Mouse (Mus musculus) heart, postnatal 25 days (tissue): ENCODE results near the gene Krt80. TPM values are rescaled to one million over a fixed set of nuclear protein-coding genes. Genes with fewer than 3 reads are reported as not detected.

Experiments
- DNase-seq: peaks from one replicate; pipeline ENCODE4 v3.0.0; 2022; ENCODE audit warnings: low spot score
- intact Hi-C: fragments of 180-260 bp; cut with DNase I; formaldehyde crosslinking; loops from one replicate; pipeline ENCODE4 v1.15.1; 2025
- total RNA-seq, 2 experiments: library from RNA; stranded (reverse); gene quantifications; 2 replicates each; pipeline ENCODE4 v1.2.3; 2021

The Krt80 gene
- 1 to 10 TPM; 2.0 to 2.2 TPM for total RNA-seq

DNA sequence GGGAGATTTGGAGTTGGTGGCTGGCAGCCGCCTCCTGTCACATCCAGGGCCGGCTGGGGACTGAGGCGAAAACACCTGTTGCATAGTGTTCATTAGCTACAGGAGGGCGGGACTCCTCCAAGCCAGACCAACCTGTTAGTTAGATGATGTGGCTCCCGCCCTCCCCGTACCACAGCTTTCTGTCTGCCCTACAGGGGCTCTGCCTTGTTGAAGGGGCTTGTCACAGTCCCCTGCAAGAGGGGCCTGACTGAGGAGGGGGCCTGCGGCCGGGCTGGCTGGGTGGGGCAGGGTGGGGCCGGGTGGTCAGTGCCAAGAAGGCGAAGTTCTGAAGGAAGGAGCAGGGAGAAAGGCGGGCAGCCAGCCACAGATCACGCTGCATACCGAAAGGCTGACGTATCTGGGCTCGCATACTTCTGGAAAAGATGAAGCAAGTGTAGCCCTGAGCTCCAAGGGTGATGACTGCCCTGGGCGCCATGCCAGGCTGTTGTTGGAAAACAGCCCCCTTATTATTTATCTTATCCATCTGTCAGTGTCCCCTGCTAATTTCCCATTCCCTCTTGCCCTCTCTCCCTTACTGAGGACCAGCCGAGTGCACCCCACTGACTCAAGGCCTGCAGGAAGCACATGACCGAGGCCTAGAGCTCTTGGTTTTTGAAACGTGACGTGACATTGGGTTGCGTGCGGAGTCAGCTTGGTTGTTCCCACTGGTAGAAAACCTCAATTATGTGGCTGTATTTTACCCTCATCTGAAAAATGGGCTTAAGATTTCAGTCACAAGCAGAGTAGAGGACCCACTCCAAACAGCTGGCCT lies at the start of gene Krt80:
Krt80 (minus strand) TSS at position 62 of the 811 bp plus-strand sequence.
- DNase-seq = peak; percentile 84
- intact Hi-C loops = no loop called here

DNA sequence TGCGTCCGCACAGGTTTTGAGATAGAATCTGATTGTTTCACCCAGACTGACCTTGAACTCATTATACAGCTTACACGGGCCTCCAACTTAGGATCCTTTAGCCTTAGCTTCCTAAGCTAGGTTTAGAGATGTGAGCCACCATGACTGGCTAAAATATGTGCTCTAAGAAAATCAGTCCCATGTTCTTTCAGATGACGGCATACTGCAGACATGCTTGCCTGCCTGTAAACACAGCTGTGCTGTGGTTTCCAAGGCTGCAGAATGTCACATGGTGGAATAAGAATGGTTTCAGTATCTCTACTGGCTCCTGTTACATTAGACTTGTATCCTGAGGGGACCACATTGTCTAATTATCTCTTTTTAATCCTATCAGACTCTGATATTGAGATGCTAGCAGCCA lies 49.0 kb upstream of the Krt80 start:
- intact Hi-C loops = no loop called here
- no peak for DNase-seq

DNA sequence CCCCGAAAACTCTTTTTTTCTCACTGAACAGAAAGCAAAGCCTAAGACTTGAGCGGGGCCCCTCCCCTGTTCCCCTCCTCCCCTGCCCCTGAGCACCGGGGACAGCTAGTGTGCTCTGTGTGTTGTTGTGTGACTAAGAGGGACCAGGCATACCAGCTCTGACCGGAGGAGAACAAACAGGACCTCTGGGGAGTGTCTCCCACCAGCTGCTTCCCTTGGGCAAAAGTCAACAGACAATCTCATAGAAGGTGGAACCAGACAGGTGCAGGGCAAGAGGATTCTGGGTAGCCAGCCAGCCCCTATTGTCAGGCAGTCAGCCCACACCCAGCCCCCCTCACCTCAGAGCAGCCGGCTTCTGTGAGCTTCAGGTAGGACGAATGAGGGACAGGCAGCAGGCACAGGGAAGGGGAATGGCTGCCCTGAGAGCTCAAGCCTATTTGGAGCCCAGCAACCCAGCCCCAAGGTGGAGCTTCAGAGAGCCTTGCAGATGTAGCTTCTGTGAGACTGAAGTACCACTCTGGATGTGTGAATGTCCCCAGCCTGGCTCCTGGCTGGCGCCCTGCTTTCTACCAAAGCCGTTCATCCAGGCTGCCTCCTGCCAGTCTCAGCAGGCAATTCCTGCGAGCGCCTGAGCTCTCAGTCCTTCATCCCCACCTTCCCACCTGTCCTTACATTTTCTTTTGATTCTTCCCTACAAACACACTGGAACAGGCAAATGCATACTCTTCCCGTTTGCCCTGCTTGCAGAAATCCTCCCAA lies 45.0 kb upstream of the Krt80 start:
- intact Hi-C loops = no loop called here
- no peak for DNase-seq

DNA sequence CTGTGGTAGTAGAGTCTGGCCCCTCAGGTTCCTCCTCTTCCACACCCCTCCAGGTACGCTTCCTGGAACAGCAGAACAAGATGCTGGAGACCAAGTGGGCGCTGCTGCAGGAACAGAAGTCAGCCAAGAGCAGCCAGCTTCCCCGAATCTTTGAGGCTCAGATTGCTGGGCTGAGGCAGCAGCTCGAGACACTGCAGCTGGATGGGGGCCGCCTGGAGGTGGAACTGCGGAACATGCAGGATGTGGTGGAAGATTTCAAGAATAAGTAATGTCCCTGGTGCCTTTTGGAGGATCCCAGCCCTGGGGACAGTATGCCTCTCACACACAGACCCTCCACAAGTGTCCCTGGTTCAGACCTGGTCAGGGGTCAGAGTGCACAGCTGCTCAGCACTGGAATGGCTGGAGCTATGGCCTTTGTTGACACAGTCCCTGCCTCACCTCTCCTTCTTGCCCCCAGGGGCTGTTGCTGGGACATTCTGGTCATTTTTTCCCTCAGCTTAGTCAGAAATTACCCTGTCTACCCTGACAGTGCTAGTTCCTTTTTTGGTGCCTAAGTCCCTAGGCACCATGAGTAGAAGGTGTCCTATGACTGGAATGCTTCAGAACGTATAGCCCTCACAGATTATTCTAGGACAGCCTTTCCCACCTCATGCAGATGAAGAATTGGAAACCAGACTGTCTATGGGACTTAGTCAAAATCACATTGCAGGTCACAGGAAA lies 44.1 kb upstream of the Krt80 start:
- intact Hi-C loops = no loop called here
- no peak for DNase-seq

DNA sequence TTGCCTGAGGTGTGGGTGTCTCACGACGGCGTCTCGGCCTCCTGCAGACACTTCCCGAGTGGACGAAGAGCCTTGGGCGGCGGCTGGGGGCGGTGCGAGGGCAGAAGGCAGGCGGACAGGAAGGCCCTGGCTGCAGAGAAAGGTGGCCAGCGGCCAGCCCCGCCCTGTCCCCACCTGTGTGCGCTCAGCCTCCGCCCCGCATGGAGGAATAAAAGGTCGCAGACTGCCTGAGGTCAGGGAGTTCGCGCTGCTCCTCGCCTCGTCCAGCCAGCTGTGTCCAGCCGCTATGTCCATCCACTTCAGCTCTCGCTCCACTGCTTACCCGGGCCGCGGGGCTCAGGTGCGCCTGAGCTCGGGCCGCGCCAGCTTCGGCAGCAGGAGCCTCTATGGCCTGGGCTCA lies 42.2 kb upstream of the Krt80 start:
- intact Hi-C loops = no loop called here
- DNase-seq = no peak

DNA sequence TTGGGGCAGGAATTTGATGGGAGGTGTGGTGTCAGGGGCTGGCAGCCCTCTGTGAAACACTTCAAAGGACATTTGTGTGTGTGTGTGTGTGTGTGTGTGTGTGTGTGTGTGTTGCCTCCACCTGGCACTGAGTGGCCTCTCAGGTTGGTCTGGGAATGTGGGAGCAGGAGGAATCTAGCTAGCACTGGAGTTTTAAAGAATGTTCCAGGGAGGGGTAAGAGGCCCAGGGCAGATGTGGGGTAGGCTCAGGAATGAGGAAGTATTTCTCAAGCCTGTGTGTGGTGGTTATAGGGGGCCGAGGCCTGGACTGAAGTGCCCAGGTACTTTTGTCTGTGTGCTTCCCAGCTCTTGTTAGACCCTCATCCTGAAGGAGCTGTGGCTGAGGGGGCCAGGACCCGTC lies 40.8 kb upstream of the Krt80 start, which contains the start of gene Krt7:
Krt7 (plus strand) TSS at position 269 of the 400 bp plus-strand sequence.
- DNase-seq = no peak
- intact Hi-C loops = no loop called here

DNA sequence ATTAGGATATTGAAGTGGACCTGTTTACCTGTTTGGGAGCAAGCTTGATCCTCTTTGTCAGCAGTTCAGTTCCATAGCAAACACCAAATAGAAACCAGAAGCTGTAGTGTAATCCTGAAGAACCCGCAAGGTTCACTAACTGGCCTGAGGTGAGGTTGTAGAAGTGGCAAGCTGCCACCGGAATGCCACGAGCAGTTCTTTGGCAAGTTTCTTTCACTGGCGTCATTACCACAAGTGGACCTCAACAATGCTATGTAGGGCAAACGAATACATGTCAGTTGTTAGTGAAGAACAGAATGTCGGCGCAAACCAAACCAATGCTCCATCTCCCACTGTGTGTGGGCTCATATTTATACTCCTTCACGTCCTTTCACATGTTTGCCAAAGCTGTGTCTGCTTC lies 28.3 kb upstream of the Krt80 start:
- intact Hi-C loops = no loop called here
- no peak for DNase-seq

DNA sequence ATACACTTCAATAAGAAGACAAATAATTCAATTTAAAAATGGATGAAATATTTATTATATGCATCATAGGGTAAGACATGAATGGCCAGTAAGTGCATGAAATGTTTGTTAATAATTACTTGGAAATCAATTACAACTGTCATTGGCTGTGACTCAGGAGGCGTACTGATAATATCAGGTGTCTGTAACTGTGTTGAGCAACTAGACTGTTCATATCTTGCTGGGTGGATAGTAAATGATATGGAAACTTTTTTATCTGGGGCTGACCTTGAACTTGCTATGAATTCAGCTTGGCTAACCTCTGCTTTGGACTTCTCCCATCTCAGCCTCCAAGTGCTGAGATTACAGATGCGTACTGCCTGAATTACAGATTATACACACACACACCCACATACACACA lies 27.7 kb upstream of the Krt80 start:
- no peak for DNase-seq
- intact Hi-C loops = no loop called here

DNA sequence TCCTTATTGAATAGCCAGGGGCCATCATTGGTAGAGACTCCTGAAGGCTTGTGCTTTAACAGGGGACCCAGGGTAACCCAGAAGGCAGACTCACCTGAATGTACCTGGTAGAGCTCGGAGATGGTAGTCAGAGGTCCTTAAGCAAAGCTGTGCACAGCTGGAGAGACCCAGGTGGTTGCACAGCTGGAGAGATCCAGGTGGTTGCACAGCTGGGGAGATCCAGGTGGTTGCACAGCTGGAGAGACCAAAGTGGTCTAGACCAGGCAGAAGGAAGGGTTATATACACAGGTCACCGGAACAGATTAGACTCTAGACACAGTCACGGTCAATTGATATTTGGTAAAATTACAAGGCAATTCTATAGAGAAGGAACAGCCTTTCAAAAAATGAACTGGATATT lies 27.0 kb upstream of the Krt80 start:
- no peak for DNase-seq
- intact Hi-C loops = no loop called here

DNA sequence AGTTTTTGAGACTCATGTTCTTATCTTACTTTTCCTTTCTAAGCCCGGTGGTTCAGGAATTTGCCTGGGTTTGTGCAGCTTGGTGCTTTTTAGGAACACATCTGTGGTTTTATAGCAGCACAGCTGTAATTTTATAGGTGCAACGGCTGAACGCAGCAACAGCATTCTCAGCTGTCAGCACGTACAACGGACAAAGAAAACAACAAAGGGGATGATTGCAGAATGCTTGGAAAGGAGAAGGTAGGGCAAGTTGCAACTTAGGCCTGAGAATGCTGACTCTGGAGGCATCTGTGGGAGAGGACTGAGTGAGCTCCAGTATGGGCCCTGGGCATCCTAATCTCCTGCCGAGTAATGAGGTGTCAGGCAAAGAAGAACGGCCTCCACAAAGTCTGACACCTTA lies 26.5 kb upstream of the Krt80 start:
- no peak for DNase-seq
- intact Hi-C loops = no loop called here

DNA sequence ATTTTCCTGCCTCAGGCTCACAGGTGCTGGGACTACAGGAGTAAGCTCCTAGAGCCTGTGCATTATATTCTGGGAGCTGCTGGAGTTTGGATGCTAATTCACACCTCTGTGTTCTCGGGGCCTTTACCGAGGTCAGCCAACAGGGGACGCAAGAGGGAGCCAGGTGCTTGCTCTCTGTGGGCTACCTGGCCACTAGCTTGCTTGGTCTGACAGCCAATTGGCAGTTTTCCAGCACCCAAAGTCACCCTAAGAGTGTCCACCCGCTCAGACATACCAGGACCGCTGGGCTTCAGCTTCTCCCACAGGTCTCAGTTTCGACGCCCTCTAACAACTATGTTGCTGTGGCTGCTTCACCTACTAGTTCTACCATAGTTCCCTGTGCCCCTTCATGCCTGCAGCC lies 24.9 kb upstream of the Krt80 start:
- DNase-seq = no peak
- intact Hi-C loops = no loop called here

DNA sequence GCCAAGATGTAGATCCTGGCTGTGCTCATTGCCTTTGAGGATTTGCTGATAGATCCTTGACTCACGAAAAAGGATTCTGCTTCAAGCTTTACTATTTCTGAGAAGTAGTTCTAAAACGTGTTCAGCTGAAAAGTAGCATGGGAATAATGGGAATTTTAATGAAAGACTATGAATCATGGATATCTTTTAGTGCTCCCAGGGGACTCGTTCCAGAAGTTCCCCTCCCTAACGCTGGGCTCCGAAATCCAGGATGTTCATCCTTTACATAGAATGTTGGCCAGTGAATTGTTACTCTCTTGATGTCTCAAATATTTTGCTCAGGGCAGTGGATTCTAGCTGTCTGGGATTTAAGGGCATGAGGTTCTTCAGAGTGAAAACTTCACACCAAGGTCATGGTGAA lies 22.3 kb upstream of the Krt80 start:
- no peak for DNase-seq
- intact Hi-C loops = no loop called here

DNA sequence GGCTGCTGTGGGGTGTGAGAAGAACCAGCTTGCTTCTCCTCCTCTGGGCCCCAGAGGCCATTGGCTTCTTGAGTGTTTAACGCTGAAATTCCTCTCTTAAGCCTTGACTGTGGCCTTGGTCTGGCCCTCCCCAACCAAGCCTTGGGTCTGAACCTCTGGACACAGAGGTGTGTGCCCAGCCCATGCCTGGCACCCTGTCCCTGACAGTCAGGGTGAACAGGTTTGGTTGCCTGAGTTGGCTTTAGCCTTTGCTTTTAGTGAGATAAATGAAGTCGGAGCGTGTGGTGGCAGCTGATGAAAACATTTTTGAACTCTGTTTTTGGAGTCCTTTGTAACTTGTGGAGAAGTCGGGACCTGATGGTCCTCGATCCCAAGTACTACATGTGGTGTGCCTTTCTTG lies 20.2 kb upstream of the Krt80 start:
- DNase-seq = no peak
- intact Hi-C loops = no loop called here

DNA sequence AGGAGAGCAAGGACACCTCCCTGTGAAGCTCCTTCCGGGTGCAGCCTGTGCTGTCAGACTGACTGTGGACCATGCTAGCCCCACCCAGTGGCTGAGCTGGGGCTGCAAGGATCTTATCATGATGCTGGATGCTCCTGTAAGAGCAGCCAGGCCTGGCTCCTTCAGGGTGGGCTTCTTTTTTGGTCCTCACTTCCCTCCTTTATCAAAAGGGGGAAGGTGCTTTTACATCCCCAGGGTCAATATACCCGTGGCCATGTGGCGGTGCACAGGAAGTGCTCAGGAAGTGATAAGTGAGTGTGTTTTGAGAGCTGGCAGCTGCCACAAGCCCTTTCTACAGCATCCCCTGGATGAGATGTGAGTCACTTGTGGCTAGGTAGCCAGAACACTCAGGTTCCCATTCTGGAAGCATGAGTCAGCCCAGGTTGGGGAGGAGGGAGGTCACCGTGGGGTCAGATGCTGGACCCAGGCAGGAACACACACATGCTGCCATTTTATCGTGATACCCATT lies 18.1 kb upstream of the Krt80 start:
- intact Hi-C loops = loop anchor here (2.0 kb wide), 1 partner anchor 47 kb away; no protein-coding TSS in a partner anchor
- no peak for DNase-seq

DNA sequence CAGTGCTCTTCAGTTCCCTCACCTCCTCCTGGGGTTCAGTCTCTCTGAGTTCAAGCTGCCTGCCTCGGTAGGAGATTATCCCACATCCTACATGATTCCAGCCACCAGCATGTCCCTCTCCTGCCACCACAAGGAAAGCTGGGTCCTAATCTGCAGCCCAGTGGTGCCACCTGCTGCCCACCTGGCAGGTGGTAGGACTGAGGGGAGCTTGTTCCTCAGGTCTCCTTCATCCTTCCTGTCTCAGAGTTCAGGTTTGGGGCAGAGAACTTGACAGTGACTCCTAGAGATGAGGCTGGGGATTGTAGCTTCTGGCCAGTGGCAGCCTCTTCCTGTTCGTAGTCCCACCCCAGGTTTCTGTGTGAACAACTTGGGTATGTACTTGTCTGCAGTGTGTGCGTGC lies 17.2 kb upstream of the Krt80 start:
- no peak for DNase-seq
- intact Hi-C loops = no loop called here

DNA sequence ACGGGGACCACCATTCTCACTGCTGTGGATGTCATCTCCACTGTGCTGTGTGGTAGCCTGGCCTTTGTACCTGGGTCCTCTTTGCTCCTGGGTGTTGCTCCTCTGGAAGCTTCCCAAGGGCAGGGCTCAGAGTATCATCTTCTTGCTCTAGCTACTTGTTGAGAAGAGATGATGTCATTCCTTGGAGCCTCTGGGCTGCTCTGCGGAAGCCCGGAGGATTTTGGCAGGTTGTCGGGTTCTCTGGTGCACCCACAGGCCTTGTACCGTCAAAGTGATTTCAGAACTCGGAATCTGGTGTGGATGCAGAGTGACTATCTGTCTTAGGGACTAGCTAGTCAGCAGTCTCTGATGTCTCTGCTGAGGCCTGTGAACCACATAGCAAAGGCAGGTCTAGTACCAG lies 15.1 kb upstream of the Krt80 start:
- intact Hi-C loops = no loop called here
- no peak for DNase-seq

DNA sequence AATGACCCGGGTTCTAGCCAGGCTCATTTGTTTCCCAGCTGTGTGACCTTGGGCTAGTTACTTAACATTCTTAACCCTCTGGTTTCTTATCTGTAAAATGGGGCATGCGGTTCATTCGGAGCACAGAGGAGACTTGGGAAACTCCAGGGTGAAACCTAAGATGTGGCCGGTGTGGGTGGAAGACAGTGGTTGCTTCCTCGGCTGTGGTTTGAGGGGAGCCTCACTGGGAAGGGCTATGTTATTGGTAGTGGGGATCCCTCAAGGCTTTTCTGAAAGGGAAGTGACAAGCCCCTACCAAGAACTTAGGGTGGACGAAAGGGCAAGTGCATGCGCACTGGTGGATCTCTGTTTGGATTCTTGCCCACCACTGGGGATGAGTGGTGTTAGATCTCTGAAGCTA lies 14.6 kb upstream of the Krt80 start:
- DNase-seq = no peak
- intact Hi-C loops = no loop called here

DNA sequence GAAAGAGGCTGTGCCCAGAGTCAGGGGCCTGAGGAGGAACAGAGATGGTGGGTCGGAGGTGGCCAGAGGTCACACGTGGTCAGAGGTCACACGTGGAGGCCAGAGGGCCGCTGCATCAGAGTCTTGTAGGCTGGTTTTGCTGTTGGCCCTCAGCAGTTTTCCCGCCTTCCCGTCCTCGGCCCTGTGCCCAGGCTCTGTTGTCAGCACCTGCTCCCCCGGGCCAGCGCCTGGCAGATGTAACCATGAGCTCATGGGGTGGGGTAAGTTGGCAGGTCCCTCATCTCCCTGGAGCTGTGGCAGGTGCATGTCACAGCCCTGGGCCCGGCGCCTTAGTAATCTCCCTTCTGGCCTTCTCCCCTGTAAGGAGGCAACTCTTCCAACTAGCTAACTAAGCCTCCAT lies 12.8 kb upstream of the Krt80 start:
- intact Hi-C loops = no loop called here

DNA sequence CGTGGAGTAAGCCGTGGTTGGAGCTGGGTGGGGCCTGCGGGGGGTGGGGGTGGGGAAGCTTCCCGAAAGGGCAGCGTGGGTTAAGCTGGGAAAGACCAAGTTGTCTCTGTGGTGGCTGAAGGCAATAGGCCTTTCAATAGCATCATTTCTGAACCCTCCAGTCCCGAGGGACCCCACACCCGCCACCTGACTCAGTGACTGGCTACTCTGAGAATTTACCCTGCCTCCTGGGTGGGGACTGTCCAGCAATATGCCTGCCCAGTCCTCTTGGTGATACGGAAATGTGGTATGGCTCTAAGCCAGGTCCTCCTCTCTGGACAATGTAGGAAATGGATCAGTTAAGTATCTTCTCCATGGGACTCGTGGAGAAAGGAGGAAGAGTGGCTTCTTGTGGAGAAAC lies 11.8 kb upstream of the Krt80 start:
- DNase-seq = no peak
- intact Hi-C loops = no loop called here

More for the DNA sequence above, 12.8 kb upstream of the Krt80 start:
- peak; percentile 48 for DNase-seq

DNA sequence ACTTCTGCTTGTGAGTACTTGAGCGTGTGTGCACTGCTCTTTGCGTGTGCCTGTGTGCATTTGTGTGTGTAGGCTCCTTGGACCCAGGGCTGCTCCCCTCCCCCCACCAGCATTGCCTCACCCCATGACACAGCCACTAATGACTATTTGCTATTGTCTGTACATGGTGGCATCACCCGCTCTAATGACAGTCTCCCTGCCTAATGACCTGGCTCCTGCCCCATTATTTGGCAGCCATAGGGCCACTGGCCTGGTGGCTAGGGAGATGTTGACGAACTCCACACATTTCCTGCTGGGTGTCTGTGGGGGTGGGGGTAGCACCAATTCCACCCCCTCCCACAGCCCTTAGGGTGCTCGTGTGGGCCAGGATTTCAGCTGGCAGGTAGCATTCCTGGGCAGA lies 8.7 kb upstream of the Krt80 start:
- intact Hi-C loops = no loop called here
- DNase-seq = no peak

DNA sequence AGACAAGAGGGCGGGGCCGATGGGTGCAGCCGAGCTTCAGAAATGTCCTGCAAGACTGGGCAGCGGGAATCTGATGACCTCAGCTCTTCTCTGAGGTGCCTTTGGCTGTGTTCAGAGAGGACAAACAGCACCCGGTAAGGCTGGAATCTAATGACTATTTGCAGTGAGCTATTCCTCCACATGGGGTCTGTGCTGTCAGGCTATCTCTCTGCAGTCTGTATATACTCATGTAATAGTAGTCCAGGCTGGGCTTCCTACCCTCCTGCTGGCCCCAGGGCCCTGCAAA lies 6.8 kb upstream of the Krt80 start:
- intact Hi-C loops = no loop called here
- no peak for DNase-seq
